Mouse (Mus musculus) embryonic facial prominence, embryonic 15.5 days (tissue): ENCODE results near the gene Zbtb11. TPM values are rescaled to one million over a fixed set of nuclear protein-coding genes. Genes with fewer than 3 reads are reported as not detected.
A peak's percentile ranks its signal among the peaks of the same experiment; 100 is the strongest.
"Not testable (repeated sequence)": the region's sequence is repeated elsewhere in the genome, so short reads cannot be mapped to it uniquely, and the experiment has no call there.

Experiments used
- ATAC-seq: fragments of 200-750 bp; cut with Nextera tagmentation; 2 replicates; pipeline ENCODE4 v1.8.0; 2017; ENCODE audit warnings: low read depth, moderate TSS enrichment; ENCODE audit not compliant: insufficient number of reproducible peaks, low FRiP score, low TSS enrichment
- H3K27ac ChIP-seq: fragments of 300-500 bp; sonication (generic); replicated peaks from 2 replicates; pipeline ENCODE4 v1.5.1; 2015; ENCODE audit warnings: mild to moderate bottlenecking, inconsistent platforms
- H3K27me3 ChIP-seq: fragments of 300-500 bp; sonication (generic); 2 replicates; pipeline ENCODE4 v1.6.1; 2015; ENCODE audit warnings: inconsistent platforms
- H3K36me3 ChIP-seq: fragments of 300-500 bp; sonication (generic); 2 replicates; pipeline ENCODE4 v1.6.1; 2015; ENCODE audit warnings: mild to moderate bottlenecking, inconsistent platforms
- H3K4me1 ChIP-seq: fragments of 300-500 bp; sonication (generic); 2 replicates; pipeline ENCODE4 v1.6.1; 2015; ENCODE audit warnings: inconsistent platforms
- H3K4me2 ChIP-seq: fragments of 300-500 bp; sonication (generic); replicated peaks from 2 replicates; pipeline ENCODE4 v1.6.1; 2015; ENCODE audit warnings: mild to moderate bottlenecking, inconsistent platforms
- H3K4me3 ChIP-seq: fragments of 300-500 bp; sonication (generic); replicated peaks from 2 replicates; pipeline ENCODE4 v1.5.1; 2015; ENCODE audit warnings: mild to moderate bottlenecking, inconsistent platforms
- H3K9ac ChIP-seq: fragments of 300-500 bp; sonication (generic); 2 replicates; pipeline ENCODE4 v1.6.1; 2015; ENCODE audit warnings: inconsistent platforms
- H3K9me3 ChIP-seq: fragments of 300-500 bp; sonication (generic); replicated peaks from 2 replicates; pipeline ENCODE4 v1.6.1; 2016; ENCODE audit warnings: inconsistent platforms
- WGBS: fragments of 180-500 bp; shearing (Covaris S2); methylation state at CpG from one replicate; pipeline ENCODE4 v1.1.7; 2015; 5-methylcytosine and 5-hydroxymethylcytosine counted together
- polyA plus RNA-seq: library from polyadenylated mRNA; unstranded; fragments of >200 nt; fragmentation: Nextera tagmentation; extraction: Ambion mirVana; gene quantifications from 2 replicates; pipeline ENCODE4 v1.2.1, GENCODE M21; 2015

Zbtb11 gene
- polyA plus RNA-seq, 1 experiment from 2014 or later: 19.1 TPM

GRCm38 (mm10) chr16:55950946-55951678, 22.6 kb upstream of the Zbtb11 start:
- no peak overlapping the region for H3K9ac ChIP-seq
- H3K4me3 ChIP-seq: 0 out of 2 replicates have a peak overlapping the region, but pooled peaks have one; percentile 10
- no peak for ATAC-seq
- H3K4me2 ChIP-seq: no peak overlapping the region; the same call in 1 of the 2 replicates
- H3K36me3 ChIP-seq: no peaks in the 10 kb centered on the region
- H3K27ac ChIP-seq: no peak overlapping the region
- WGBS: 38% methylated on average over 19 of the region's 19 CpGs
- no peaks in the 10 kb centered on the region for H3K9me3 ChIP-seq
- H3K4me1 ChIP-seq: no peaks in the 10 kb centered on the region
- no peaks in the 10 kb centered on the region for H3K27me3 ChIP-seq

DNA sequence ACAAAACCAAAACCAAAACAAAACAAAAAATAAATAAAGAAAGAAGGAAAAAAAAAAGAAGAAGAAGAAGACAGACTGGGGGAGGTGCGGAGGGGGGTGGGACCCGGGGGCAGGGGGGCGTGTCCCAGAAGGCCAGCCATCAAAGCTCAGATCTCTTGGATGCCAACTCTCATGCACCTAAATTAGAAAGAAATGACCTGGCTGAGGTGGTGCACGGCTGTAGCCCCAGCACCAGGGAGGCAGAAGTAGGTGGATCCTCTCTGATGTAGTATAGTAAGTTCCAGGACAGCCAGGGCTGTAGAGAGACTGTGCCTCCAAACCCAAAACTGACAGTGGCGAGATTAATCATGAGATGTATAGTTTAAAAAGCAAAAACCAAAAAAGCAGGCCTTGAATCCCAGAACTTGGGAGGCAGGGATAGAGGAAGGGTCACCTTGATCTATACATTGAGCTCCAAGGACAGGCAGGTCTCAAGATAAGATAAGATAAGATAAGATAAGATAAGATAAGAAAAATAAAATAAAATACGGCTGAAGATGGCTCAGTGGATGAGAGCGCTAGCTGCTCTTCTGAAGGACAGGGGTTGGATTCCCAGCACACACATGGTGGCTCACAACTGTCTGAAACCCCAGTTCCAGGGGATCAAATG, 21.9 kb upstream of the Zbtb11 start:
- WGBS: 65% methylated on average over 7 of the region's 7 CpGs

GRCm38 (mm10) chr16:55952771-55953170, 20.9 kb upstream of the Zbtb11 start:
- no peaks in the 10 kb centered on the region for H3K9me3 ChIP-seq
- no peak overlapping the region for H3K9ac ChIP-seq
- H3K4me1 ChIP-seq: no peaks in the 10 kb centered on the region
- no peak overlapping the region for H3K4me3 ChIP-seq
- no peaks in the 10 kb centered on the region for H3K36me3 ChIP-seq
- no peak for ATAC-seq
- H3K4me2 ChIP-seq: no peak overlapping the region
- no peaks in the 10 kb centered on the region for H3K27me3 ChIP-seq
- H3K27ac ChIP-seq: no peak overlapping the region

More for the DNA sequence above, 21.9 kb upstream of the Zbtb11 start:
- Histone ChIP-seq H3K27ac (no peak overlapping the region), H3K4me2 (no peak overlapping the region), H3K27me3 (no peaks in the 10 kb centered on the region), H3K36me3 (no peaks in the 10 kb centered on the region), H3K4me1 (no peaks in the 10 kb centered on the region), H3K4me3 (no peak overlapping the region), H3K9me3 (no peaks in the 10 kb centered on the region), H3K9ac (no peak overlapping the region)
- no peak for ATAC-seq

- H3K4me2 ChIP-seq, H3K27ac ChIP-seq, H3K9me3 ChIP-seq, H3K27me3 ChIP-seq, H3K4me1 ChIP-seq, H3K9ac ChIP-seq, ATAC-seq, H3K4me3 ChIP-seq, H3K36me3 ChIP-seq: not testable (repeated sequence)
- WGBS: 88% methylated on average over 9 of the region's 9 CpGs
These were observed 19.5 kb upstream of the Zbtb11 start for GRCm38 (mm10) chr16:55954196-55954595.

DNA sequence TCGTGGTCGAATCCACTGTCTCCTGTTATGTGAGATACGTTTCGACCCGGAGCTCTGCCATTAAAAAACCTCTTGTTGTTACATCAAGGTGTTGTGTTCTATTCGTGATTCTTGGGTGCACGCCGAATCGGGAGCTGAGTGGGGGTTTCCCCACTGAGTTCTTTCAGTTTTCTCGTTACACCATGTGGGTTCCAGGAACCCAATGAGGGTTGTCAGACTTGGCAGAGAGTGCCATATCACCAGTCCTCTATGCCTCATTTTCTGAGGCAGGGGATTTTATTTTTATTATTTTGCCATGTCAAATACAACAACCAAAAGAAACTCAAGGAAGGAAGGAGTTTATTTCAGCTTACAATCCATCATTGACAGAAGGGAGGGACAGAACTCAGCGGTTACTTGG, 10.6 kb upstream of the Zbtb11 start:
- not testable (repeated sequence) for H3K4me2 ChIP-seq, H3K4me3 ChIP-seq, H3K9ac ChIP-seq, H3K27me3 ChIP-seq, H3K4me1 ChIP-seq, ATAC-seq, H3K27ac ChIP-seq, H3K36me3 ChIP-seq, H3K9me3 ChIP-seq
- 84% methylated on average over 6 of the region's 11 CpGs for WGBS

- H3K4me1 ChIP-seq: peaks cover 8% of the 10 kb centered on the region
These were observed 9.3 kb upstream of the Zbtb11 start for GRCm38 (mm10) chr16:55964126-55964949.

GRCm38 (mm10) chr16:55966212-55966871, 7.3 kb upstream of the Zbtb11 start, which contains the start of gene Rpl24:
Gene Rpl24 (plus strand): TSS chr16:55966275.
- peak within 1 kb of the TSS; percentile 88 for H3K27ac ChIP-seq
- peak within 1 kb of the TSS; percentile 72 for H3K4me2 ChIP-seq
- under 1% methylated on average over 42 of the region's 42 CpGs for WGBS
- peaks cover 20% of the 10 kb centered on the region for H3K4me1 ChIP-seq
- H3K9me3 ChIP-seq: no peaks in the 10 kb centered on the region
- H3K9ac ChIP-seq: peak within 1 kb of the TSS; percentile 81
- no peaks in the 10 kb centered on the region for H3K27me3 ChIP-seq
- ATAC-seq: peak; percentile 90
- H3K36me3 ChIP-seq: peaks cover 27% of the 10 kb centered on the region
- H3K4me3 ChIP-seq: peak within 1 kb of the TSS; percentile 74

More at GRCm38 (mm10) chr16:55964126-55964949, 9.3 kb upstream of the Zbtb11 start:
- Histone ChIP-seq H3K4me3 (no peak overlapping the region), H3K36me3 (peaks cover 9% of the 10 kb centered on the region; the same call in 1 of the 2 replicates), H3K27me3 (no peaks in the 10 kb centered on the region), H3K4me2 (no peak overlapping the region), H3K9me3 (no peaks in the 10 kb centered on the region), H3K27ac (no peak overlapping the region), H3K9ac (no peak overlapping the region)
- ATAC-seq: no peak
- 56% methylated on average over 4 of the region's 4 CpGs for WGBS

- Histone ChIP-seq H3K4me1 (peaks cover 20% of the 10 kb centered on the region), H3K36me3 (peaks cover 36% of the 10 kb centered on the region), H3K9ac (peak overlapping the region; percentile 81), H3K9me3 (no peaks in the 10 kb centered on the region), H3K4me3 (peak overlapping the region; percentile 74), H3K27ac (no peak overlapping the region), H3K27me3 (no peaks in the 10 kb centered on the region), H3K4me2 (peak overlapping the region; percentile 72)
- no peak for ATAC-seq
- WGBS: 13% methylated on average over 1 of the region's 1 CpGs
These were observed 6.5 kb upstream of the Zbtb11 start for GRCm38 (mm10) chr16:55967221-55967620.

DNA sequence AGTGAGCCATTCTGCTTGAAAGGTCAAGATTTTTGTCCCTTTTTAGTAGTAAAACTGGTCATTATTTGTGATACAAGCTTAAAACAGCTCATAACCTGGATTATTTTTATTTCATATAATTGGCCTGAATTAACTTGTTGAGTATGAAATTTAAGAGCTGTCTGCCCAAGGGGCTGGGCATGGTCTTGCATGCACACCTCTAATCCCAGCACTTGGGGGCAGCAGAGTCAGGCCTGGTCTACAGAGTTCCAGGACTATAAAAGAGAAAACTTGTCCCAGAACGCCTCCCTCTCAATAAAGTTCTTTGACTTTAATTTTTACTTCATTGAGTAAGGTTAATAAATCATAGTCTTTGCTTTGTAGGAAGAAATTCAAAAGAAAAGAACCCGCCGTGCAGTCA, 4.5 kb upstream of the Zbtb11 start:
- Histone ChIP-seq H3K9me3 (no peaks in the 10 kb centered on the region), H3K4me3 (no peak overlapping the region), H3K4me1 (peaks cover 25% of the 10 kb centered on the region), H3K9ac (no peak overlapping the region), H3K36me3 (peaks cover 37% of the 10 kb centered on the region), H3K27ac (no peak overlapping the region), H3K4me2 (no peak overlapping the region), H3K27me3 (no peaks in the 10 kb centered on the region)
- 74% methylated on average over 3 of the region's 3 CpGs for WGBS
- no peak for ATAC-seq

GRCm38 (mm10) chr16:55970416-55970815, 3.3 kb upstream of the Zbtb11 start:
- peaks cover 37% of the 10 kb centered on the region for H3K36me3 ChIP-seq
- no peak overlapping the region for H3K27ac ChIP-seq
- H3K9me3 ChIP-seq: no peaks in the 10 kb centered on the region
- H3K4me3 ChIP-seq: no peak overlapping the region
- ATAC-seq: no peak
- H3K4me1 ChIP-seq: peaks cover 31% of the 10 kb centered on the region
- no peak overlapping the region for H3K4me2 ChIP-seq
- 94% methylated on average over 5 of the region's 5 CpGs for WGBS
- H3K9ac ChIP-seq: no peak overlapping the region
- no peaks in the 10 kb centered on the region for H3K27me3 ChIP-seq
